Comparison of ENCODE assay signal across 7 mouse cellular contexts in the genomic region with DNA sequence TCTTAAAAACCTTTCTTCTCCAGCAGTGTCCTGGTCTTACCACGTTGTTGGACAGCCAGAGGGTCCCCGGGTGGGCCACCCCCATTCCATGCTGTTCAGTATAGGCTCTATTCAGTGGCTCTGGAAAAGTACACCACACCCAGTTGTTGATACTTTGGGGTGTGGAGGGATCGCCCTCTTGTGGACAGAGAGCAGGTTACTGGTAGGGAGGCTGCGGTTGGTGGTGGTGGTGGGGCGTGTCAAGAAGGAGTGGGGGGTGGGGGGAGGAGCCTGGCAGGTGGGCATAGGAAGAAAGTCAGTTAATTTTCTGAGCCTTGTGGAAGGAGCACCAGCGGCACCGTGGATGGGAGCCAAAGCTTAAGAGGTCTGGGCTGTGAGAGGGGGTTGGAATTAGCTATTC. TPM values are rescaled to one million over a fixed set of nuclear protein-coding genes. Genes with fewer than 3 reads are reported as not detected.
DNase-seq lines count a peak whose midpoint lies in the region; ATAC-seq lines count a peak whose summit lies in the region.

No protein-coding gene starts in this region.

- ATAC-seq in megakaryocyte progenitor cell, adult 5-6 weeks (replicated peaks; ENCODE audit: poor library complexity) = peak; percentile 84

- DNase-seq in ZHBTc4 (ENCODE audit: low read depth, low spot score) = peak; percentile 83
- DNase-seq in cerebellum, postnatal 36 days = peak; percentile 21 to 29
- DNase-seq in gastrocnemius, adult 8-10 months (ENCODE audit: low spot score in 2 of 2) = peak; percentile 56 to 64
- DNase-seq in induced T-regulatory cell, adult 2 months (ENCODE audit: low read depth) = peak; percentile 93
- DNase-seq in left cerebral cortex, adult 9 months (ENCODE audit: low spot score in 2 of 2) = peak; percentile 45 to 83
- DNase-seq in right cerebral cortex, postnatal 36 days (ENCODE audit: low spot score in 2 of 2) = peak; percentile 61 to 70

RNA-seq across cellular contexts. Expression of a gene that starts 2.7 kb away (rescaled TPM):
- total RNA-seq in gastrocnemius, adult 8-10 months (2022) = 10 to 100 TPM; 38.3 to 90.6 (median 55.1) TPM
- total RNA-seq in megakaryocyte progenitor cell, adult 5-6 weeks (2015) = 31.2 and 57.3 TPM in 2 replicates
- total RNA-seq in megakaryocyte progenitor cell, adult 5-6 weeks (2017) = 10.7 and 21.3 TPM in 2 replicates

RNA-seq across cellular contexts. Expression of a gene that starts 7.1 kb away (rescaled TPM):
- total RNA-seq in gastrocnemius, adult 8-10 months (2022) = 1 to 10 TPM in 2 of 4 experiments, under 1 TPM in 1, not detected in 1; 0.68 to 2.5 (median 2.2) TPM
- total RNA-seq in megakaryocyte progenitor cell, adult 5-6 weeks (2015) = not detected in 2 replicates
- not detected in 2 replicates for total RNA-seq in megakaryocyte progenitor cell, adult 5-6 weeks (2017)

RNA-seq across cellular contexts. Expression of a gene that starts 11.8 kb away (rescaled TPM):
- total RNA-seq in gastrocnemius, adult 8-10 months (2022) = 10 to 100 TPM in 2 of 4 experiments, 1 to 10 TPM in 2; 4.9 to 29.2 (median 11.3) TPM
- 31.5 and 39.6 TPM in 2 replicates for total RNA-seq in megakaryocyte progenitor cell, adult 5-6 weeks (2015)
- total RNA-seq in megakaryocyte progenitor cell, adult 5-6 weeks (2017) = 19.4 and 53.6 TPM in 2 replicates

RNA-seq across cellular contexts. Expression of a gene that starts 13.7 kb away (rescaled TPM):
- not detected for total RNA-seq in gastrocnemius, adult 8-10 months (2022)
- not detected in 2 replicates for total RNA-seq in megakaryocyte progenitor cell, adult 5-6 weeks (2015)
- total RNA-seq in megakaryocyte progenitor cell, adult 5-6 weeks (2017) = not detected in 2 replicates

RNA-seq across cellular contexts. Expression of a gene that starts 25.4 kb away (rescaled TPM):
- total RNA-seq in gastrocnemius, adult 8-10 months (2022) = not detected
- not detected in 2 replicates for total RNA-seq in megakaryocyte progenitor cell, adult 5-6 weeks (2015)
- total RNA-seq in megakaryocyte progenitor cell, adult 5-6 weeks (2017) = not detected in 2 replicates

Comparison
In these comparisons a context has a peak if more than half of its experiments do, and no peak if none do; other contexts are left out.
1. Peak in every context shown above with its lines: DNase-seq and ATAC-seq.
2. DNase-seq: peak in every context shown above with its lines; median percentile 93 in induced T-regulatory cell, adult 2 months; 83 in ZHBTc4; 66 in right cerebral cortex, postnatal 36 days; 64 in left cerebral cortex, adult 9 months; 60 in gastrocnemius, adult 8-10 months; 25 in cerebellum, postnatal 36 days.